Mouse (Mus musculus): ENCODE measurements around the gene Oxnad1. TPM values are rescaled to one million over a fixed set of nuclear protein-coding genes. Genes with fewer than 3 reads are reported as not detected.

Oxnad1 gene
- total and polyA plus RNA-seq, 3 experiments: 13.0 to 53.5 (median 28.3) TPM

- TF ChIP-seq GATA1 (IDR thresholded peaks at IDR 0.05; ENCODE audit: borderline replicate concordance, low read length) (no peak), TAL1 (conservative IDR thresholded peaks at IDR 0.05; ENCODE audit: low read depth, low read length) (no peak), GATA2 (IDR thresholded peaks at IDR 0.05; ENCODE audit: borderline replicate concordance, low read depth, low read length) (no peak), CTCF (IDR thresholded peaks at IDR 0.05; ENCODE audit: low read depth, low read length) (no peak), POLR2AphosphoS5 (IDR thresholded peaks at IDR 0.05; ENCODE audit: insufficient replicate concordance, low read depth, low read length) (no peak)
- Histone ChIP-seq H3K4me1 (ENCODE audit: insufficient read depth, low read depth, low read length) (peaks cover 12% of the 10 kb centered on the region), H3K27me3 (ENCODE audit: insufficient read depth, low read length) (peaks cover 19% of the 10 kb centered on the region), H3K9me3 (replicated peaks) (no peaks in the 10 kb centered on the region), H3K36me3 (replicated peaks) (no peaks in the 10 kb centered on the region), H3K4me3 (ENCODE audit: low read depth, low read length) (no peak overlapping the region)
- ATAC-seq (ENCODE audit: extremely low read depth, insufficient number of reproducible peaks, low FRiP score, poor library complexity, severe bottlenecking) (no peak), DNase-seq (ENCODE audit: low spot score) (no peak)
These were observed 12.4 kb upstream of the Oxnad1 start for GRCm38 (mm10) chr14:32072807-32073206.

- Histone ChIP-seq H3K4me3 (ENCODE audit: low read depth, low read length) (no peak overlapping the region), H3K36me3 (replicated peaks) (no peaks in the 10 kb centered on the region), H3K4me1 (ENCODE audit: insufficient read depth, low read depth, low read length) (peaks cover 12% of the 10 kb centered on the region), H3K27me3 (ENCODE audit: insufficient read depth, low read length) (peaks cover 18% of the 10 kb centered on the region), H3K9me3 (replicated peaks) (no peaks in the 10 kb centered on the region)
- ATAC-seq (ENCODE audit: extremely low read depth, insufficient number of reproducible peaks, low FRiP score, poor library complexity, severe bottlenecking): no peak
- TF ChIP-seq GATA2 (IDR thresholded peaks at IDR 0.05; ENCODE audit: borderline replicate concordance, low read depth, low read length) (no peak), GATA1 (IDR thresholded peaks at IDR 0.05; ENCODE audit: borderline replicate concordance, low read length) (no peak), CTCF (IDR thresholded peaks at IDR 0.05; ENCODE audit: low read depth, low read length) (no peak), TAL1 (conservative IDR thresholded peaks at IDR 0.05; ENCODE audit: low read depth, low read length) (no peak), POLR2AphosphoS5 (IDR thresholded peaks at IDR 0.05; ENCODE audit: insufficient replicate concordance, low read depth, low read length) (no peak)
- DNase-seq (ENCODE audit: low spot score): no peak
These were observed 11.9 kb upstream of the Oxnad1 start for GRCm38 (mm10) chr14:32073211-32073685.

GRCm38 (mm10) chr14:32073901-32074300, 11.3 kb upstream of the Oxnad1 start:
- TF ChIP-seq POLR2AphosphoS5 (IDR thresholded peaks at IDR 0.05; ENCODE audit: insufficient replicate concordance, low read depth, low read length) (no peak), GATA2 (IDR thresholded peaks at IDR 0.05; ENCODE audit: borderline replicate concordance, low read depth, low read length) (no peak)
- no peaks in the 10 kb centered on the region for H3K9me3 ChIP-seq (replicated peaks)
- ATAC-seq (ENCODE audit: extremely low read depth, insufficient number of reproducible peaks, low FRiP score, poor library complexity, severe bottlenecking): no peak
- H3K4me3 ChIP-seq (ENCODE audit: low read depth, low read length): no peak overlapping the region
- peaks cover 12% of the 10 kb centered on the region for H3K4me1 ChIP-seq (ENCODE audit: insufficient read depth, low read depth, low read length)
- H3K27me3 ChIP-seq (ENCODE audit: insufficient read depth, low read length): peaks cover 17% of the 10 kb centered on the region
- no peak for DNase-seq (ENCODE audit: low spot score)
- no peaks in the 10 kb centered on the region for H3K36me3 ChIP-seq (replicated peaks)

GRCm38 (mm10) chr14:32076896-32077575, 8.1 kb upstream of the Oxnad1 start:
- DNase-seq (ENCODE audit: low spot score) (peak; percentile 32), ATAC-seq (ENCODE audit: extremely low read depth, insufficient number of reproducible peaks, low FRiP score, poor library complexity, severe bottlenecking) (peak; percentile 28; the same call in 1 of the 2 replicates)
- peaks cover 11% of the 10 kb centered on the region for H3K27me3 ChIP-seq (ENCODE audit: insufficient read depth, low read length)
- H3K4me3 ChIP-seq (ENCODE audit: low read depth, low read length): no peak overlapping the region
- no peaks in the 10 kb centered on the region for H3K9me3 ChIP-seq (replicated peaks)
- TF ChIP-seq POLR2AphosphoS5 (IDR thresholded peaks at IDR 0.05; ENCODE audit: insufficient replicate concordance, low read depth, low read length) (no peak), GATA2 (IDR thresholded peaks at IDR 0.05; ENCODE audit: borderline replicate concordance, low read depth, low read length) (no peak), CTCF (IDR thresholded peaks at IDR 0.05; ENCODE audit: low read depth, low read length) (peak; percentile 91), TAL1 (conservative IDR thresholded peaks at IDR 0.05; ENCODE audit: low read depth, low read length) (no peak), GATA1 (IDR thresholded peaks at IDR 0.05; ENCODE audit: borderline replicate concordance, low read length) (no peak)
- peaks cover 21% of the 10 kb centered on the region for H3K36me3 ChIP-seq (replicated peaks)
- peaks cover 14% of the 10 kb centered on the region for H3K4me1 ChIP-seq (ENCODE audit: insufficient read depth, low read depth, low read length)

GRCm38 (mm10) chr14:32081026-32081425, 4.1 kb upstream of the Oxnad1 start:
- no peak overlapping the region for H3K4me3 ChIP-seq (ENCODE audit: low read depth, low read length)
- H3K27me3 ChIP-seq (ENCODE audit: insufficient read depth, low read length): no peaks in the 10 kb centered on the region
- peaks cover 14% of the 10 kb centered on the region for H3K4me1 ChIP-seq (ENCODE audit: insufficient read depth, low read depth, low read length)
- no peak for DNase-seq (ENCODE audit: low spot score)
- TF ChIP-seq GATA2 (IDR thresholded peaks at IDR 0.05; ENCODE audit: borderline replicate concordance, low read depth, low read length): no peak
- no peak for TF ChIP-seq POLR2AphosphoS5 (IDR thresholded peaks at IDR 0.05; ENCODE audit: insufficient replicate concordance, low read depth, low read length)
- TF ChIP-seq GATA1 (IDR thresholded peaks at IDR 0.05; ENCODE audit: borderline replicate concordance, low read length): no peak
- TF ChIP-seq TAL1 (conservative IDR thresholded peaks at IDR 0.05; ENCODE audit: low read depth, low read length): no peak
- no peak for TF ChIP-seq CTCF (IDR thresholded peaks at IDR 0.05; ENCODE audit: low read depth, low read length)
- H3K36me3 ChIP-seq (replicated peaks): peaks cover 36% of the 10 kb centered on the region
- H3K9me3 ChIP-seq (replicated peaks): no peaks in the 10 kb centered on the region
- ATAC-seq (ENCODE audit: extremely low read depth, insufficient number of reproducible peaks, low FRiP score, poor library complexity, severe bottlenecking): no peak

GRCm38 (mm10) chr14:32082891-32083290, 2.3 kb upstream of the Oxnad1 start:
- Histone ChIP-seq H3K27me3 (ENCODE audit: insufficient read depth, low read length) (no peaks in the 10 kb centered on the region), H3K4me1 (ENCODE audit: insufficient read depth, low read depth, low read length) (peaks cover 17% of the 10 kb centered on the region), H3K4me3 (ENCODE audit: low read depth, low read length) (no peak overlapping the region), H3K9me3 (replicated peaks) (no peaks in the 10 kb centered on the region), H3K36me3 (replicated peaks) (peaks cover 36% of the 10 kb centered on the region)
- ATAC-seq (ENCODE audit: extremely low read depth, insufficient number of reproducible peaks, low FRiP score, poor library complexity, severe bottlenecking) (no peak), DNase-seq (ENCODE audit: low spot score) (no peak)
- no peak for TF ChIP-seq TAL1 (conservative IDR thresholded peaks at IDR 0.05; ENCODE audit: low read depth, low read length)
